Mouse (Mus musculus) right cerebral cortex, postnatal 25 days (tissue): ENCODE data around the gene Rtl1.

Experiments
- DNase-seq: peaks from one replicate; pipeline ENCODE4 v3.0.0; 2022

Rtl1 gene

GRCm38 (mm10) chr12:109600230-109600629, at the start of gene Rtl1:
Rtl1 (minus strand) TSS chr12:109600330.
- DNase-seq, result no peak

GRCm38 (mm10) chr12:109640560-109641167, 40.5 kb upstream of the Rtl1 start:
- no peak for DNase-seq

- DNase-seq, result no peak
These were observed 31.9 kb upstream of the Rtl1 start for GRCm38 (mm10) chr12:109632035-109632434.

- DNase-seq, result no peak
These were observed 28.8 kb upstream of the Rtl1 start for GRCm38 (mm10) chr12:109628887-109629286.

- no peak for DNase-seq
These were observed 26.8 kb upstream of the Rtl1 start for GRCm38 (mm10) chr12:109626910-109627309.

GRCm38 (mm10) chr12:109620196-109620595, 20.1 kb upstream of the Rtl1 start:
- DNase-seq, result no peak

GRCm38 (mm10) chr12:109617993-109618392, 17.9 kb upstream of the Rtl1 start:
- no peak for DNase-seq

GRCm38 (mm10) chr12:109617126-109617525, 17.0 kb upstream of the Rtl1 start:
- DNase-seq, result no peak

GRCm38 (mm10) chr12:109615371-109615770, 15.2 kb upstream of the Rtl1 start:
- DNase-seq, result no peak

- DNase-seq, result no peak
These were observed 14.3 kb upstream of the Rtl1 start for GRCm38 (mm10) chr12:109614416-109614815.

GRCm38 (mm10) chr12:109612392-109613385, 12.6 kb upstream of the Rtl1 start:
- no peak for DNase-seq

- DNase-seq, result no peak
These were observed 8.7 kb upstream of the Rtl1 start for GRCm38 (mm10) chr12:109608576-109609440.

- no peak for DNase-seq
These were observed 7.8 kb upstream of the Rtl1 start for GRCm38 (mm10) chr12:109607953-109608352.

- no peak for DNase-seq
These were observed 7.1 kb upstream of the Rtl1 start for GRCm38 (mm10) chr12:109607191-109607590.

- no peak for DNase-seq
These were observed 5.0 kb upstream of the Rtl1 start for GRCm38 (mm10) chr12:109604982-109605721.

GRCm38 (mm10) chr12:109598551-109599250, 1.4 kb downstream of the Rtl1 start:
- DNase-seq, result no peak

GRCm38 (mm10) chr12:109596726-109597125, 3.4 kb downstream of the Rtl1 start:
- no peak for DNase-seq

- no peak for DNase-seq
These were observed 3.9 kb downstream of the Rtl1 start for GRCm38 (mm10) chr12:109596232-109596631.

- DNase-seq, result no peak
These were observed 4.4 kb downstream of the Rtl1 start for GRCm38 (mm10) chr12:109595753-109596152.

GRCm38 (mm10) chr12:109594961-109595360, 5.2 kb downstream of the Rtl1 start:
- no peak for DNase-seq

GRCm38 (mm10) chr12:109582185-109582584, 17.9 kb downstream of the Rtl1 start:
- no peak for DNase-seq

GRCm38 (mm10) chr12:109572259-109572658, 27.9 kb downstream of the Rtl1 start:
- no peak for DNase-seq
